Mouse (Mus musculus): ENCODE data around the gene Ankrd34a. TPM values are rescaled to one million over a fixed set of nuclear protein-coding genes. Genes with fewer than 3 reads are reported as not detected.

The Ankrd34a gene
- total RNA-seq, 2 experiments from 2014 or later = 50.9 to 62.3 TPM

GRCm38 (mm10) chr3:96578561-96579238, 17.7 kb upstream of the Ankrd34a start:
- no peak for DNase-seq (ENCODE audit: extremely low spot score in 1 of 2, low spot score in 1 of 2)

- no peak for DNase-seq (ENCODE audit: extremely low spot score in 1 of 2, low spot score in 1 of 2)
Observed at GRCm38 (mm10) chr3:96579239-96579750, 17.1 kb upstream of the Ankrd34a start.

GRCm38 (mm10) chr3:96579885-96580454, 16.5 kb upstream of the Ankrd34a start:
- DNase-seq (ENCODE audit: extremely low spot score in 1 of 2, low spot score in 1 of 2) = peak; percentile 86 to 93

GRCm38 (mm10) chr3:96581141-96581540, 15.3 kb upstream of the Ankrd34a start:
- no peak for DNase-seq (ENCODE audit: extremely low spot score in 1 of 2, low spot score in 1 of 2)

- no peak for DNase-seq (ENCODE audit: extremely low spot score in 1 of 2, low spot score in 1 of 2)
Observed at GRCm38 (mm10) chr3:96581771-96582515, 14.5 kb upstream of the Ankrd34a start.

GRCm38 (mm10) chr3:96583386-96583785, 13.1 kb upstream of the Ankrd34a start:
- no peak for DNase-seq (ENCODE audit: extremely low spot score in 1 of 2, low spot score in 1 of 2)

- no peak for DNase-seq (ENCODE audit: extremely low spot score in 1 of 2, low spot score in 1 of 2)
Observed at GRCm38 (mm10) chr3:96590657-96591056, 5.8 kb upstream of the Ankrd34a start.

- DNase-seq (ENCODE audit: extremely low spot score in 1 of 2, low spot score in 1 of 2) = no peak
Observed at GRCm38 (mm10) chr3:96593374-96593773, 3.1 kb upstream of the Ankrd34a start.

- DNase-seq (ENCODE audit: extremely low spot score in 1 of 2, low spot score in 1 of 2) = peak; percentile 86 to 90
Observed at GRCm38 (mm10) chr3:96593790-96594560, 2.5 kb upstream of the Ankrd34a start, which contains the start of gene Polr3gl. TSS of gene Polr3gl (minus strand) at chr3:96594181.

- no peak for DNase-seq (ENCODE audit: extremely low spot score in 1 of 2, low spot score in 1 of 2)
Observed at GRCm38 (mm10) chr3:96594851-96595250, 1.6 kb upstream of the Ankrd34a start.

- peak in 1 of 2 experiments; percentile 30 for DNase-seq (ENCODE audit: extremely low spot score in 1 of 2, low spot score in 1 of 2)
Observed at GRCm38 (mm10) chr3:96595661-96596060, 775 bp upstream of the Ankrd34a start.

- no peak for DNase-seq (ENCODE audit: extremely low spot score in 1 of 2, low spot score in 1 of 2)
Observed at GRCm38 (mm10) chr3:96596855-96597254, 419 bp downstream of the Ankrd34a start.

GRCm38 (mm10) chr3:96597435-96597891, 1.0 kb downstream of the Ankrd34a start:
- DNase-seq (ENCODE audit: extremely low spot score in 1 of 2, low spot score in 1 of 2) = peak; percentile 27 to 47

- DNase-seq (ENCODE audit: extremely low spot score in 1 of 2, low spot score in 1 of 2) = peak; percentile 53
Observed at GRCm38 (mm10) chr3:96598156-96599068, 2.0 kb downstream of the Ankrd34a start.

GRCm38 (mm10) chr3:96599069-96599393, 2.6 kb downstream of the Ankrd34a start:
- no peak for DNase-seq (ENCODE audit: extremely low spot score in 1 of 2, low spot score in 1 of 2)

GRCm38 (mm10) chr3:96599411-96599810, 3.0 kb downstream of the Ankrd34a start:
- DNase-seq (ENCODE audit: extremely low spot score in 1 of 2, low spot score in 1 of 2) = no peak

- peak; percentile 81 to 84 for DNase-seq (ENCODE audit: extremely low spot score in 1 of 2, low spot score in 1 of 2)
Observed at GRCm38 (mm10) chr3:96600639-96601250, 4.3 kb downstream of the Ankrd34a start, which contains the start of gene Lix1l. TSS of gene Lix1l (plus strand) at chr3:96601149.

- DNase-seq (ENCODE audit: extremely low spot score in 1 of 2, low spot score in 1 of 2) = peak; percentile 48 to 58
Observed at GRCm38 (mm10) chr3:96601251-96601787, 4.9 kb downstream of the Ankrd34a start.

Data from layer of hippocampus, postnatal 25 days (tissue).